Mouse (Mus musculus) thymus, adult 2 months (tissue): ENCODE measurements around the gene H2-Oa.
A peak's percentile ranks its signal among the peaks of the same experiment; 100 is the strongest.

Experiments used
- CTCF ChIP-seq: fragments of 200-500 bp; IDR thresholded peaks from 2 replicates; pipeline ENCODE4 v1.5.1; 2012; ENCODE audit warnings: mild to moderate bottlenecking, control low read depth, low read length, moderate library complexity, borderline replicate concordance; ENCODE audit not compliant: control insufficient read depth, poor library complexity, insufficient read depth; ENCODE audit errors: extremely low read depth
- POLR2A ChIP-seq: fragments of 200-500 bp; IDR thresholded peaks from 2 replicates; pipeline ENCODE4 v1.6.1; 2012; ENCODE audit warnings: mild to moderate bottlenecking, low read length, control low read depth, moderate library complexity; ENCODE audit not compliant: control insufficient read depth, poor library complexity, insufficient read depth; ENCODE audit errors: extremely low read depth

GRCm38 (mm10) chr17:34077549-34077948 lies 14.6 kb upstream of the H2-Oa start:
- no peak for TF ChIP-seq POLR2A
- TF ChIP-seq CTCF: 0 out of 2 replicates have a peak, but pooled peaks have one; percentile 18
